Mouse (Mus musculus) CH12.LX (cell line): ENCODE measurements around the gene Rnf126.

ENCODE experiments used
- CTCF ChIP-seq, 2 experiments: IDR thresholded peaks in 1 of 2; conservative IDR thresholded peaks in 1 of 2; 2 replicates each; pipeline ENCODE4 v1.5.1; 2011 to 2012; ENCODE audit warnings: low read depth in 2 of 2, low read length in 2 of 2, improper control_type of control experiment in 1 of 2, inconsistent platforms in 1 of 2, mild to moderate bottlenecking in 1 of 2, moderate library complexity in 1 of 2
- GABPA ChIP-seq: IDR thresholded peaks from 2 replicates; pipeline ENCODE4 v1.6.1; 2012; ENCODE audit warnings: low read depth, low read length, improper control_type of control experiment, inconsistent platforms; ENCODE audit not compliant: insufficient replicate concordance
- HCFC1 ChIP-seq: IDR thresholded peaks from 2 replicates; pipeline ENCODE4 v1.6.1; 2012; ENCODE audit warnings: low read depth, mild to moderate bottlenecking, inconsistent platforms, low read length, improper control_type of control experiment
- POLR2A ChIP-seq: IDR thresholded peaks from 2 replicates; pipeline ENCODE4 v1.6.1; 2011; ENCODE audit warnings: low read depth, mild to moderate bottlenecking, improper control_type of control experiment, low read length
- RAD21 ChIP-seq: IDR thresholded peaks from 2 replicates; pipeline ENCODE4 v1.6.1; 2011; ENCODE audit warnings: low read depth, mild to moderate bottlenecking, low read length, improper control_type of control experiment, moderate library complexity
- TCF12 ChIP-seq: IDR thresholded peaks from 2 replicates; pipeline ENCODE4 v1.6.1; 2014; ENCODE audit warnings: low read depth, mild to moderate bottlenecking, inconsistent platforms, low read length, improper control_type of control experiment
- ZC3H11A ChIP-seq: IDR thresholded peaks from 2 replicates; pipeline ENCODE4 v1.6.1; 2012; ENCODE audit warnings: low read depth, mild to moderate bottlenecking, inconsistent platforms, low read length, improper control_type of control experiment

DNA sequence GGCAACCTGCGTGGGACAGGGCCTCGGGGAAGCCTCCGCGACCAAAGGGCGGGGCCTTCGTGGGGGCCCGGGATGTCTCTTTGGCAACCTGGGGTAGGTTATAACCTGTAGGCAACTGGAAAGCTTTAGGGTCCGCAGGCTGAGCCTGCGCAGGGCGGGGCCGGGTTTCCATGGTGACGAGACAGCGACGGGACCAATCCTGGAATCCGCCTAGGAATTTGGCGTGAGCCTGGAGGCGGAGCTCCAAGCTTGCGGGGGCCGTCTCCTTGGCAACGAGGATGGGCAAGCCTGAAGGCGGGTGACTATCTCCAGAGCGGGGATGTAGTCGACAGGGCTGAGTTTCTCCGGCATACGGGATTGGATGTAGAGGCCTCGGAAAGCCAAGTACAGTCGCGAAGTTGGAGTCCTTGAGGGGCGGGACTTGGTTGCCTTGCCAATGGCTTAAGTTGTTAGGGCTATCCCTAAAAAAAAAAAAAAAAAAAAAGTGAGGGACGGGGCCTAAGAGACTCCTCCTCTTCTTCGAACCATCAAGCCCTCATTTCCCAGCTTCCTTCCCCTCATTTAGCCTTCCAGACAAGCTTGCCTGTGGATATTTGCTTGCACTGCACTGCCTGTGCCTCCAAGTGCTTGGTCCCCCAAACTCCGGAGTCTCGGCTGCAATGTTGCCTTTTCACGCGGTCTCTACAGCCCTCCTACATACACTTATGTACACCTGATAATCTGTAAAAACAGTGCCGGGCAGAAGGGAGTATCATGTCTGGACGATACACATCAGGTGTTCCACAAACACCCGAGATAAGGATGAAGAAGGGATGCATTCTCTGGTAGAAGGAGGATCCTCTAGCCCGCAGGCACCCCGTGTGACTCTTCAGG lies 856 bp upstream of the Rnf126 start:
- TF ChIP-seq POLR2A (no peak), GABPA (no peak), HCFC1 (no peak), TCF12 (no peak), ZC3H11A (no peak), CTCF (conservative IDR thresholded peaks at IDR 0.05 in 1 of 2, IDR thresholded peaks at IDR 0.05 in 1 of 2; ENCODE audit: low read depth in 2 of 2, low read length in 2 of 2) (no peak), RAD21 (no peak)
